Mouse (Mus musculus): ENCODE measurements around the gene Rilpl1. TPM values are rescaled to one million over a fixed set of nuclear protein-coding genes. Genes with fewer than 3 reads are reported as not detected.

Rilpl1 gene
- total RNA-seq, 1 experiment = 10.1 TPM

GRCm38 (mm10) chr5:124496614-124497514, 34.3 kb downstream of the Rilpl1 start:
- no peak overlapping the region for H3K27ac ChIP-seq (ENCODE audit: insufficient read depth, low read depth, low read length, poor library complexity, severe bottlenecking)
- in situ Hi-C loops (cut with MboI; ENCODE audit: low sequenced_read_pairs in 2 of 2, unreplicated experiment in 2 of 2) = no loop called here

GRCm38 (mm10) chr5:124495547-124495946, 35.6 kb downstream of the Rilpl1 start:
- in situ Hi-C loops (cut with MboI; ENCODE audit: low sequenced_read_pairs in 2 of 2, unreplicated experiment in 2 of 2) = no loop called here
- TF ChIP-seq HCFC1 (IDR thresholded peaks at IDR 0.05; ENCODE audit: borderline replicate concordance, insufficient read depth, low read length) (no peak), ZC3H11A (IDR thresholded peaks at IDR 0.05; ENCODE audit: borderline replicate concordance, low read depth, low read length) (no peak), MAFK (IDR thresholded peaks at IDR 0.05; ENCODE audit: insufficient read depth, low read depth, low read length) (no peak)
- peaks cover 10% of the 10 kb centered on the region for H3K36me3 ChIP-seq (ENCODE audit: control insufficient read depth, insufficient read depth, low read length, poor library complexity, severe bottlenecking)
- H3K4me1 ChIP-seq (ENCODE audit: control insufficient read depth in 2 of 2, insufficient read depth in 2 of 2, low read length in 2 of 2, poor library complexity in 1 of 2) = no peaks in the 10 kb centered on the region
- H3K9me3 ChIP-seq (ENCODE audit: control insufficient read depth, insufficient read depth, low read depth, low read length) = no peaks in the 10 kb centered on the region
- H3K9ac ChIP-seq (ENCODE audit: insufficient read depth, low read depth, low read length, poor library complexity, severe bottlenecking) = no peak overlapping the region
- no peak overlapping the region for H3K27ac ChIP-seq (ENCODE audit: insufficient read depth, low read depth, low read length, poor library complexity, severe bottlenecking)
- no peak for DNase-seq (ENCODE audit: low read depth, low spot score)
- no peak overlapping the region for H3K4me3 ChIP-seq (ENCODE audit: insufficient read depth in 1 of 2, low read depth in 1 of 2, low read length in 2 of 2, poor library complexity in 1 of 2, severe bottlenecking in 1 of 2)

More at GRCm38 (mm10) chr5:124496614-124497514, 34.3 kb downstream of the Rilpl1 start:
- TF ChIP-seq CHD2 (IDR thresholded peaks at IDR 0.05; ENCODE audit: low read depth, low read length) = no peak
- TF ChIP-seq ZC3H11A (IDR thresholded peaks at IDR 0.05; ENCODE audit: borderline replicate concordance, low read depth, low read length) = no peak
- no peak for TF ChIP-seq MAFK (IDR thresholded peaks at IDR 0.05; ENCODE audit: insufficient read depth, low read depth, low read length)
- TF ChIP-seq HCFC1 (IDR thresholded peaks at IDR 0.05; ENCODE audit: borderline replicate concordance, insufficient read depth, low read length) = no peak
- TF ChIP-seq ZNF384 (IDR thresholded peaks at IDR 0.05; ENCODE audit: low read depth, low read length) = no peak
- Histone ChIP-seq H3K4me1 (ENCODE audit: control insufficient read depth in 2 of 2, insufficient read depth in 2 of 2, low read length in 2 of 2, poor library complexity in 1 of 2) (0 out of 4 replicates have a peak, but pooled peaks cover 0 to 3% of the 10 kb centered on the region in 2 experiments), H3K9ac (ENCODE audit: insufficient read depth, low read depth, low read length, poor library complexity, severe bottlenecking) (no peak overlapping the region), H3K4me3 (ENCODE audit: insufficient read depth in 1 of 2, low read depth in 1 of 2, low read length in 2 of 2, poor library complexity in 1 of 2, severe bottlenecking in 1 of 2) (no peak overlapping the region), H3K36me3 (ENCODE audit: control insufficient read depth, insufficient read depth, low read length, poor library complexity, severe bottlenecking) (peaks cover 8% of the 10 kb centered on the region), H3K9me3 (ENCODE audit: control insufficient read depth, insufficient read depth, low read depth, low read length) (no peaks in the 10 kb centered on the region)
- no peak for DNase-seq (ENCODE audit: low read depth, low spot score)

GRCm38 (mm10) chr5:124493455-124493854, 37.7 kb downstream of the Rilpl1 start:
- Histone ChIP-seq H3K9me3 (ENCODE audit: control insufficient read depth, insufficient read depth, low read depth, low read length) (no peaks in the 10 kb centered on the region), H3K4me1 (ENCODE audit: control insufficient read depth in 2 of 2, insufficient read depth in 2 of 2, low read length in 2 of 2, poor library complexity in 1 of 2) (no peaks in the 10 kb centered on the region; a peak in 1 of 4 replicates), H3K4me3 (ENCODE audit: insufficient read depth in 1 of 2, low read depth in 1 of 2, low read length in 2 of 2, poor library complexity in 1 of 2, severe bottlenecking in 1 of 2) (no peak overlapping the region), H3K9ac (ENCODE audit: insufficient read depth, low read depth, low read length, poor library complexity, severe bottlenecking) (no peak overlapping the region), H3K27ac (ENCODE audit: insufficient read depth, low read depth, low read length, poor library complexity, severe bottlenecking) (no peak overlapping the region; the same call in 1 of the 2 replicates), H3K36me3 (ENCODE audit: control insufficient read depth, insufficient read depth, low read length, poor library complexity, severe bottlenecking) (peaks cover 10% of the 10 kb centered on the region)
- TF ChIP-seq HCFC1 (IDR thresholded peaks at IDR 0.05; ENCODE audit: borderline replicate concordance, insufficient read depth, low read length) (no peak), ZNF384 (IDR thresholded peaks at IDR 0.05; ENCODE audit: low read depth, low read length) (no peak), ZC3H11A (IDR thresholded peaks at IDR 0.05; ENCODE audit: borderline replicate concordance, low read depth, low read length) (no peak), MAFK (IDR thresholded peaks at IDR 0.05; ENCODE audit: insufficient read depth, low read depth, low read length) (no peak)
- DNase-seq (ENCODE audit: low read depth, low spot score) = no peak
- in situ Hi-C loops (cut with MboI; ENCODE audit: low sequenced_read_pairs in 2 of 2, unreplicated experiment in 2 of 2) = no loop called here

- Histone ChIP-seq H3K9me3 (ENCODE audit: control insufficient read depth, insufficient read depth, low read depth, low read length) (no peaks in the 10 kb centered on the region), H3K9ac (ENCODE audit: insufficient read depth, low read depth, low read length, poor library complexity, severe bottlenecking) (no peak overlapping the region), H3K36me3 (ENCODE audit: control insufficient read depth, insufficient read depth, low read length, poor library complexity, severe bottlenecking) (peaks cover 10% of the 10 kb centered on the region), H3K4me1 (ENCODE audit: control insufficient read depth in 2 of 2, insufficient read depth in 2 of 2, low read length in 2 of 2, poor library complexity in 1 of 2) (no peaks in the 10 kb centered on the region; a peak in 1 of 4 replicates), H3K4me3 (ENCODE audit: insufficient read depth in 1 of 2, low read depth in 1 of 2, low read length in 2 of 2, poor library complexity in 1 of 2, severe bottlenecking in 1 of 2) (no peak overlapping the region), H3K27ac (ENCODE audit: insufficient read depth, low read depth, low read length, poor library complexity, severe bottlenecking) (no peak overlapping the region)
- in situ Hi-C loops (cut with MboI; ENCODE audit: low sequenced_read_pairs in 2 of 2, unreplicated experiment in 2 of 2) = no loop called here
- TF ChIP-seq ZNF384 (IDR thresholded peaks at IDR 0.05; ENCODE audit: low read depth, low read length) (no peak), ZC3H11A (IDR thresholded peaks at IDR 0.05; ENCODE audit: borderline replicate concordance, low read depth, low read length) (no peak), CHD2 (IDR thresholded peaks at IDR 0.05; ENCODE audit: low read depth, low read length) (no peak), HCFC1 (IDR thresholded peaks at IDR 0.05; ENCODE audit: borderline replicate concordance, insufficient read depth, low read length) (no peak), MAFK (IDR thresholded peaks at IDR 0.05; ENCODE audit: insufficient read depth, low read depth, low read length) (no peak)
- DNase-seq (ENCODE audit: low read depth, low spot score) = no peak
These were observed 38.6 kb downstream of the Rilpl1 start for GRCm38 (mm10) chr5:124492618-124493017.
